Mouse (Mus musculus) olfactory bulb, adult 2 months (tissue): ENCODE measurements around the gene Lst1. TPM values are rescaled to one million over a fixed set of nuclear protein-coding genes. Genes with fewer than 3 reads are reported as not detected.

ENCODE experiments used
- H3K27ac ChIP-seq: fragments of 200-500 bp; 2 replicates; pipeline ENCODE4 v1.5.1; 2012; ENCODE audit warnings: low read depth, low read length; ENCODE audit not compliant: insufficient read depth
- H3K4me1 ChIP-seq: fragments of 200-500 bp; 2 replicates; pipeline ENCODE4 v1.6.1; 2012; ENCODE audit warnings: low read length; ENCODE audit not compliant: control insufficient read depth, insufficient read depth
- H3K4me3 ChIP-seq: fragments of 200-500 bp; 2 replicates; pipeline ENCODE4 v1.5.1; 2012; ENCODE audit warnings: mild to moderate bottlenecking, low read depth, low read length, moderate library complexity; ENCODE audit not compliant: insufficient read depth
- CTCF ChIP-seq: fragments of 200-500 bp; IDR thresholded peaks from 2 replicates; pipeline ENCODE4 v1.5.1; 2012; ENCODE audit warnings: low read depth, mild to moderate bottlenecking, low read length, moderate library complexity; ENCODE audit not compliant: insufficient read depth
- POLR2A ChIP-seq: fragments of 200-500 bp; IDR thresholded peaks from 2 replicates; pipeline ENCODE4 v1.6.1; 2012; ENCODE audit warnings: mild to moderate bottlenecking, low read depth, low read length, moderate library complexity; ENCODE audit not compliant: insufficient read depth
- WGBS: fragments of 180-500 bp; shearing (Covaris S2); methylation state at CpG from one replicate; pipeline ENCODE4 v1.1.7; 2018; 5-methylcytosine and 5-hydroxymethylcytosine counted together
- polyA plus RNA-seq: library from polyadenylated mRNA; stranded (reverse); fragments of >200 nt; gene quantifications from 2 replicates; pipeline ENCODE4 v1.2.4, GENCODE M21; 2012; ENCODE audit warnings: low replicate concordance; ENCODE audit not compliant: missing spikeins, insufficient read depth, insufficient read length

Gene Lst1
- polyA plus RNA-seq, 1 experiment = not detected

DNA sequence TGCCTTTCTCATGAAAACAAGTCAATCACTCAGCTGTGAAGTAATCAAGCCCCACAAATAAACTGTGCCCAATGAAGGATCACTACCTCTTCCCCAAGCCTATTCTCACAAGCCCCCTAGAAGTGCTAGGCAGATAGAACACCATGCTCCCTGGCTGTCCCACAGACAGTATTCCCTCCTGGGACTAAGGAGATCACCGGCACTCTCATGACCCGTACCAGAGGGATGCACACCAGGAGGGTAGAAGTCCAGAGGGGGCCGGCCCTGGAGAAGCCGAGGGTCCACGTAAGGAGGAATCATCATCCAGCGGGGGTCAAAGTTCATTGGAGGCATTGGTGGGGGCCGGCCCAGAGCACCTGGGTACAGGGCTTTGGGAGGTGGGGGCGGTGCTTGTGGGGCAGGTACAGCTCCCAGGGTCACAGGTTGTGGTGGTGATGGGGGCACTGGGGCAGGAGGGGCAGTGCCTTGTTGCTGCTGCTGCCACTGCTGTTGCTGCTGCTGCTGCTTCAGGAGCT is 30.5 kb downstream of the Lst1 start:
- WGBS = 92% methylated on average over 8 of the region's 8 CpGs

DNA sequence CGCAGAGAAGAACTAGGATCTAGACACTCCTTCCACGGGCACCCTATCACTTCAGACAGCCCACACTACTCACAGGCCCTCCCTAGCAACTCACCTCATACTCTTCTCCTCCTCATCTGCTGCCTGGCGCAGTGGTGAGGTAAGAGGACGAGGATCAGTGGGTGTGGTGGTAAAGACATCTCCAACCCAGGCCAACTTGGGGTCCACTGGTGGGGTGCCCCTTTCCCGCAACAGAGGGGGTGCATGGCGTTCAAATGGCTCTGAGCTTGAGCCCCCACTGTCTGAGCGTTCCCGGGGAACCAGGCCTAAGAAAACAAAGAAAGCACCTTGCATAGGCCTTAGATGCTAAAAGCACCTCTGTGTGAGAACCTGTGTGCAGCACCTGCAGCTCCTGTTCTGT is 31.0 kb downstream of the Lst1 start:
- Histone ChIP-seq H3K4me3 (no peak overlapping the region), H3K4me1 (peaks cover 7% of the 10 kb centered on the region), H3K27ac (no peak overlapping the region)
- TF ChIP-seq POLR2A (no peak), CTCF (no peak)
- 78% methylated on average over 8 of the region's 8 CpGs for WGBS

More for the DNA sequence above, 30.5 kb downstream of the Lst1 start:
- no peak for TF ChIP-seq CTCF
- no peak for TF ChIP-seq POLR2A
- Histone ChIP-seq H3K4me3 (no peak overlapping the region), H3K27ac (no peak overlapping the region), H3K4me1 (peaks cover 8% of the 10 kb centered on the region)

DNA sequence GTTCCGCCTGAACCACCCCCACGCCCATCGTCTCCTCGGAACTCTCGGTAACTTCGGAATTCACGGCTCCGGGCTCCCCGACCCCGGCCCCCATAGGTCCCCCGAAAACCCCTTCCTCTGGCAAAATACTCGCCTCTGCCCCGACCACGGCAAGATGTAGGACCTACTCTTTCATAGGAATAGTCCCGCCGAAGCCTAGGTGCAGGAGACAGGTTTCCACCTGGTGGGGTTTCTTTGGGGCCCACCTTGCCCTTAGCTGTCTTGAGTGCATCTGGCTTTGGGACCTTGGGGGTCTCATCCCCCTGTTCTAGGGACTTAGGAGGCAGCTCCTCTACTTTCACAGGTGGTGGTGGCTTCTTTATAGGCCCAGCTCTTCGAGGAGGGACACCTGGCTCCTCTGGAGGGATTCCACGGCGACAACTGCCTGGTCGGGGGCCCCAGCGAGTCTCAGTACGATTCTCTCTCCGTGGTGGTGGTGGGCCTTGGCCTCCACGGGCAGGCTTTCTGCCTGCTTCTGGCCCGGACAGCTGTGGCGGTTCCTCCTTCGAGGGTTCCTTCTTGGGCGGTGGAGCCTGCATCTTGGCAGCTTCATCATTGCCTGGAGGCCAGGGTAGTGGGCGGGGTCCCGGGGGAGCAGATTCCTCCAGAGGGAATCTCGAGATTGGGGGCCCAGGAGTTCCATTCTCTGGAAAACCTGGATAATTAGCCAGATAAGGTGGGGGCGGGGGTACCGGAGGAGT is 31.6 kb downstream of the Lst1 start:
- Histone ChIP-seq H3K4me3 (no peak overlapping the region), H3K27ac (no peak overlapping the region), H3K4me1 (peaks cover 2% of the 10 kb centered on the region)
- 82% methylated on average over 33 of the region's 33 CpGs for WGBS
- TF ChIP-seq POLR2A (no peak), CTCF (no peak)

DNA sequence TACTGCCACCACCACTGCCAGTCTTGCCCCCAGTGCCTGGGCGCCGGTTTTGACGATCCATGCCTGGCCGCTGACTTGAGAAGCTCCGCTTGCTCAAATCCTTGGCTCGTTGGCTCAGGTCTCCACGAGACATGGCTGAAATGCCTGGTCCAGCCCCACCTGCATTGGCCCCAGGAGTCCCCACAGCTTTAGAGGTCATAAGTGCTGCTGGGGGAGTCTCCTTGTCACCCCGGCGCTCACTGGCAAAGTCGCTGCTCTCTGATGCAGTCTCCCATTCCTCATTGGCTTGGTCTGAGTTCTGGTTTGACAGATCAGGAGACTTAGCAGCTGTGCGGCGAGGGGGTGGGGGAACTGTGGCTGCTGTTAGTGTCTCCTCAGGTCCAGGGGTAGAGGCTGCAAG is 32.8 kb downstream of the Lst1 start:
- 80% methylated on average over 12 of the region's 12 CpGs for WGBS
- TF ChIP-seq POLR2A (no peak), CTCF (no peak)
- Histone ChIP-seq H3K27ac (no peak overlapping the region), H3K4me3 (no peak overlapping the region), H3K4me1 (no peaks in the 10 kb centered on the region)

DNA sequence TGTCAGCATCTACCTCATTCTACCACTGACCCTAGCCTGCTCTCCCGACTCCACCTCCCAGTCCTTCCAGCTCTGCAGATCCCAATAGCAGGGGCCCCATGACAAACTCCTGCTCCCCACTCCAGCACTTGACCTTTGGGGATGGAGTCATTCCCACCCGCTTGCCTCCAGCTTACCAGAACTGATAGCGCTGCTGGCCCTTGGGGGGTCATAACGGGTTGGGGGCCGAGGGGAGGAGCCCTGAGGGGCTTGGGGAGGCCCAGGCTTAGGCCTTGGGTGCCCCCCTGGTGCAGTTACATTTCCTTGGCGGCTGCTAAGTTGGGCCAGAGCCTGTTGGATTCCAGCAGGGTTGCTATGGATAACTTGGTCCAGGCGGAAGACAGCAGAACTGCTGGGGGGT is 33.6 kb downstream of the Lst1 start:
- no peak for TF ChIP-seq POLR2A
- no peak for TF ChIP-seq CTCF
- Histone ChIP-seq H3K4me3 (no peak overlapping the region), H3K27ac (no peak overlapping the region), H3K4me1 (no peaks in the 10 kb centered on the region)
- 68% methylated on average over 7 of the region's 7 CpGs for WGBS

DNA sequence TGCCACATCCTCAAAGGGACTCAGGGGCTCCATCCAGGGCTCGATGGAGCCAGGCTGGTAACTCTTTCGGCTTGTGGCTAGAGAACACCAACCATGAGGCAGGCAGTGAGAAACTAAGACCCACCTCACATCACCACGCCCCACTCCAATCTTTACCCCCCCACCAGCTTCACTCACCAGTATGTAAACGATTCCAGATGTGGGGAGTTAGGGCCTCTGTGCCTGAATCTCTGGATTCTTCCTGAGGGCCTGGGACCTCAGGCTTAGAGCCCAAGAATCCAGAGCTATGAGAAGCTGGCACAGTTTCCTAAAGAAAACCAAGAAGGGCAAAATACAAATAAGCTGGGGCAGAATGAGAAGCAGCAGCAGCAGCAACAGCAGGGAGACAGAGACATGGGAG is 34.3 kb downstream of the Lst1 start:
- Histone ChIP-seq H3K27ac (no peak overlapping the region), H3K4me1 (no peaks in the 10 kb centered on the region), H3K4me3 (no peak overlapping the region)
- TF ChIP-seq CTCF (no peak), POLR2A (no peak)
- whole genome bisulfite sequencing = 88% methylated on average over 4 of the region's 4 CpGs

DNA sequence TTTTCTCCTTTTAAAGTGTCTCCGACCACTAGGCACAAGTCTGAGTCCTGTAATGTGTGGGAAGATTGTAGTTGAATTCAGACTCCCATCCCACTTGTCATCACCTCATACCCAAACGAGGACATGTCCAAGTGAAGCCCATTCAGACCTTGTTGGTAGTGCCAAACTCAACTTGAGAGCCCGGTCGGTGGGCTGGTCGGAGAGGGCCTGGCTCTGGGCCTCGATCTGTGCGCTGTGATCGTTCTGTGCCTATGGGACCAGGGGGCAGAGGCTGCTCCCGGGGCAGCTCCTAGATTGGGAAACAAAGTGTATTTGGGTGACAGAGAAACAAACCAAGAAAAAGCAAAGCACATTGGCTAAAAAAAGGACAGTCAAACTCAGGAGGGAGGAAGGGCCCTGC is 35.2 kb downstream of the Lst1 start:
- 81% methylated on average over 9 of the region's 9 CpGs for WGBS
- no peak overlapping the region for H3K27ac ChIP-seq
- no peak overlapping the region for H3K4me3 ChIP-seq
- no peak for TF ChIP-seq POLR2A
- TF ChIP-seq CTCF = no peak
- no peaks in the 10 kb centered on the region for H3K4me1 ChIP-seq

DNA sequence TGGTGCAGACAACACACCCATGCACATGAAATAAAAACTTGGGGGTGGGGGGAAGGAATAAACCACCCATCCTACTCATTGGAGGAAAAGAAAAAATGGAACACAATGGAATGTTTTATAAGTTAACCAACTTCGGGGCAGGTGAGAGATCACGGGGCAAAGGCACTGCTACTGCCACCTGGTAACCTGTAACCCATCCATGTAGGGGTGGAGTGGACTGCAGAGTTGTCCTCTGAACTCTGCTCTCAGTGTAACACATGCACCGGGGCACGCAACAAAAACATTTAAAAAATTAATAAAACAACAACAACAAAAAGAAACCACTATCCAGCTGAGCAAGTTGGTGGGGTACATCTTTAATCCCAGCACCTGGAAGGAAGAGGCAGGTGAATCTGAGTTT is 36.1 kb downstream of the Lst1 start:
- no peak overlapping the region for H3K4me3 ChIP-seq
- 89% methylated on average over 4 of the region's 4 CpGs for WGBS
- H3K4me1 ChIP-seq = no peaks in the 10 kb centered on the region
- no peak for TF ChIP-seq POLR2A
- TF ChIP-seq CTCF = no peak
- no peak overlapping the region for H3K27ac ChIP-seq

DNA sequence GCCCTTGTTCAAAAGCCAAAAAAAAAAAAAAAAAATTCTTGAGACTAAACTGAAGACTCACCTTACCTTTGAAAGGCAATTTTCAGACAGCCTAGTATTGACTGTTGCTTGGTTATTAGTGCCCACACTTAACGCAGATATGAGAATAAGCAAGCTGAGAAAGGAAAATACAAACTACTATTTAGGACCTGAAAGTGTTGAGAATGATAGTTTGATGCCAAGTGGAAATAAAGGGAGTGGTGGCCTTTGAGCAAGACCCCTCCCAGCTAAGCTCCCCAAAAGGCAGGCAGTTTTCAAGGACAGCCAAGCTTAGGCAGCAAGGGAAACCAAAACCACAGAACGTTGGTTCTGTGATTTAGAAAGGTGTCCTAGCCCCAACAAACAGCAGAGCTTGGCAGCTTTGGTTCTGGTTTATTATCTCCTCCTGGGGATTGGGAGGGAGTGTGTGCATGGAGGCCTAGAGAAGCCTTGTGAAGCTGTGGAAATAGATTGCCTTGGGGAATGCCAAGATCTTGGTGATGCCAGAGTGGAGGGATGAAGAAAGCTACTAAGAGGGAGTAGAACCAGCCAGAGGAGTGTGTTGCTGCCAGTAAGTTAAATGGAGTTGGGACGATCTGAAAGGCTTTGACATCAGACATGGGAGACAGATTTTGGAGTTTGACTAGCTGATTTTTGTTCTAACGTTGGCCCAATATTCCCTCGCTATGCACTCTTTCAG is 40.2 kb downstream of the Lst1 start:
- 42% methylated on average over 5 of the region's 5 CpGs for WGBS
- Histone ChIP-seq H3K4me1 (no peaks in the 10 kb centered on the region), H3K27ac (no peak overlapping the region), H3K4me3 (no peak overlapping the region)
- TF ChIP-seq CTCF (no peak), POLR2A (no peak)
